21 mouse cellular contexts compared by ENCODE assay signal in the genomic region with DNA sequence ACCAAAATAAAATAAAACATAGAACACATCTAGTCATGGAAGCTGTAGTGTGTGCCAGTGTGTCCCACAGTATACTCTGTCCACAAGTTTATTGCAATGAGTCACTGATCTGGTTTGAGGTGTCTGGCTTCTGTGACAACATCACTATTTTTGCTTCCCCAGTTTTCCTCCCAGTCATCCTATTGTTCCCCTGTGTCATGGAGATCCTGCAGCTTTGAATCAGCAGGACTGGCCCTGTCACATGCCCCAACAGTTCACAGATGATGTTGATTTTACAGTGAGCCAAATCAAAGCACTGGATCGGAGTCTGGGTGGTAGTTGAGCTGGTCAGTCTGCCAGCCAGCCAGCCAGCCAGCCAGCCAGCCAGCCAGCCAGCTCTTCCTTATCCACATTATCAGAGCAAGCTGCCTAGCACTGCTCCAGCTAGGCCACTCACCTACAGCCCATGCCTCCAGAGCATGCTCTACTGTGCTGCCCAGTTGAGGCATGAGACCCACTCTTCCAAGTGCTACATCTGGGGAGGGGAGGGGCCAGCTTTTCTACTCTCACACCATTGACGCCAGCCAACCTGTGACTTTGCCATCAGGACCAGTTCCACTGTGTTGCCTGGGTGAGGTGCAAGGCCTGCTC.
DNase-seq lines count a peak whose midpoint lies in the region; ATAC-seq and TF ChIP-seq lines count a peak whose summit lies in the region.
"Had no signal": no experiment of that assay in that cellular context is flagged by ENCODE, and none has a peak within 500 bp of the region (broad histone marks: within the 10 kb centered on the region; RNA-seq: fewer than 3 reads in every experiment).

No protein-coding gene starts in this region.

- H3K27ac ChIP-seq in hindbrain, postnatal 0 days: no peak overlapping the region
- no peak overlapping the region for H3K27ac ChIP-seq in hindbrain, embryonic 10.5 days
- no peak overlapping the region for H3K27ac ChIP-seq in midbrain, embryonic 13.5 days
- H3K27ac ChIP-seq in midbrain, embryonic 14.5 days (replicated peaks; ENCODE audit: low read depth, low read length): no peak overlapping the region
- H3K27ac ChIP-seq in limb, embryonic 15.5 days: no peak overlapping the region
- H3K27ac ChIP-seq: heart, embryonic 13.5 days had no signal

- no peaks in the 10 kb centered on the region for H3K4me1 ChIP-seq in hindbrain, postnatal 0 days (ENCODE audit: insufficient read depth, low read length)
- H3K4me1 ChIP-seq in hindbrain, embryonic 10.5 days (replicated peaks): peaks cover 3% of the 10 kb centered on the region; the same call in 1 of the 2 replicates
- no peaks in the 10 kb centered on the region for H3K4me1 ChIP-seq in midbrain, embryonic 13.5 days (replicated peaks)
- no peaks in the 10 kb centered on the region for H3K4me1 ChIP-seq in midbrain, embryonic 14.5 days (ENCODE audit: control insufficient read depth, insufficient read depth, low read length)
- no peaks in the 10 kb centered on the region for H3K4me1 ChIP-seq in limb, embryonic 15.5 days

- no peaks in the 10 kb centered on the region for H3K36me3 ChIP-seq in hindbrain, postnatal 0 days (ENCODE audit: insufficient read depth, low read length)
- H3K36me3 ChIP-seq in hindbrain, embryonic 10.5 days: no peaks in the 10 kb centered on the region
- no peaks in the 10 kb centered on the region for H3K36me3 ChIP-seq in midbrain, embryonic 13.5 days
- no peaks in the 10 kb centered on the region for H3K36me3 ChIP-seq in midbrain, embryonic 14.5 days (ENCODE audit: control insufficient read depth, insufficient read depth, low read length)
- no peaks in the 10 kb centered on the region for H3K36me3 ChIP-seq in limb, embryonic 15.5 days
- H3K36me3 ChIP-seq: heart, embryonic 13.5 days had no signal

- WGBS in hindbrain, postnatal 0 days: 67% methylated on average over 2 of the region's 2 CpGs
- WGBS in hindbrain, embryonic 10.5 days: 90% methylated on average over 2 of the region's 2 CpGs
- 79% methylated on average over 2 of the region's 2 CpGs for WGBS in midbrain, embryonic 13.5 days
- 85% methylated on average over 2 of the region's 2 CpGs for WGBS in midbrain, embryonic 14.5 days
- 82% methylated on average over 2 of the region's 2 CpGs for WGBS in limb, embryonic 15.5 days

- peak; percentile 32 to 39 for DNase-seq in cerebellum, postnatal 10 days
- no peak for DNase-seq in cerebellum, postnatal 36 days
- DNase-seq in hindbrain, postnatal 0 days (ENCODE audit: low spot score): no peak
- DNase-seq in hindbrain, embryonic 10.5 days (ENCODE audit: low spot score): no peak
- no peak for DNase-seq in midbrain, embryonic 14.5 days
- DNase-seq in right cerebral cortex, postnatal 14 days: no peak
- DNase-seq: adrenal gland, postnatal 25 days; cerebellum, adult 8-10 months; embryo, embryonic 11 days; forebrain, postnatal 0 days; heart, adult 11 months; heart, postnatal 36 days; kidney, postnatal 4 days; lung, adult 2 months; lung, postnatal 4 days; right cerebral cortex, postnatal 25 days had no signal

- no peak for TF ChIP-seq CTCF in hindbrain, postnatal 0 days (IDR thresholded peaks at IDR 0.05; ENCODE audit: low read depth)

- H3K4me3 ChIP-seq in hindbrain, postnatal 0 days (ENCODE audit: low read length): no peak overlapping the region
- no peak overlapping the region for H3K4me3 ChIP-seq in hindbrain, embryonic 10.5 days
- H3K4me3 ChIP-seq in midbrain, embryonic 13.5 days (replicated peaks): no peak overlapping the region
- no peak overlapping the region for H3K4me3 ChIP-seq in midbrain, embryonic 14.5 days (replicated peaks; ENCODE audit: low read depth, low read length)
- no peak overlapping the region for H3K4me3 ChIP-seq in limb, embryonic 15.5 days
- H3K4me3 ChIP-seq: heart, embryonic 13.5 days had no signal

- H3K9me3 ChIP-seq in hindbrain, postnatal 0 days (ENCODE audit: low read length): no peaks in the 10 kb centered on the region
- H3K9me3 ChIP-seq in hindbrain, embryonic 10.5 days: no peaks in the 10 kb centered on the region
- H3K9me3 ChIP-seq in midbrain, embryonic 13.5 days: no peaks in the 10 kb centered on the region
- H3K9me3 ChIP-seq in midbrain, embryonic 14.5 days (ENCODE audit: control insufficient read depth, low read length): no peaks in the 10 kb centered on the region
- H3K9me3 ChIP-seq in limb, embryonic 15.5 days: no peaks in the 10 kb centered on the region
- H3K9me3 ChIP-seq: heart, embryonic 13.5 days had no signal

- no peaks in the 10 kb centered on the region for H3K27me3 ChIP-seq in hindbrain, postnatal 0 days (ENCODE audit: insufficient read depth, low read length)
- no peaks in the 10 kb centered on the region for H3K27me3 ChIP-seq in hindbrain, embryonic 10.5 days (ENCODE audit: insufficient read depth, poor library complexity, severe bottlenecking)
- no peaks in the 10 kb centered on the region for H3K27me3 ChIP-seq in midbrain, embryonic 13.5 days
- no peaks in the 10 kb centered on the region for H3K27me3 ChIP-seq in midbrain, embryonic 14.5 days (ENCODE audit: control insufficient read depth, insufficient read depth, low read length)
- no peaks in the 10 kb centered on the region for H3K27me3 ChIP-seq in limb, embryonic 15.5 days
- H3K27me3 ChIP-seq: heart, embryonic 13.5 days had no signal

- H3K4me2 ChIP-seq in hindbrain, postnatal 0 days (ENCODE audit: low read depth, low read length): no peak overlapping the region
- H3K4me2 ChIP-seq in midbrain, embryonic 13.5 days (replicated peaks): no peak overlapping the region
- H3K4me2 ChIP-seq in midbrain, embryonic 14.5 days (ENCODE audit: low read length): no peak overlapping the region
- no peak overlapping the region for H3K4me2 ChIP-seq in limb, embryonic 15.5 days
- H3K4me2 ChIP-seq: heart, embryonic 13.5 days had no signal

- H3K9ac ChIP-seq in hindbrain, postnatal 0 days (replicated peaks; ENCODE audit: low read length): no peak overlapping the region
- no peak overlapping the region for H3K9ac ChIP-seq in midbrain, embryonic 13.5 days (replicated peaks)
- H3K9ac ChIP-seq in midbrain, embryonic 14.5 days (replicated peaks; ENCODE audit: low read length): no peak overlapping the region
- H3K9ac ChIP-seq in limb, embryonic 15.5 days: no peak overlapping the region
- H3K9ac ChIP-seq: forebrain, postnatal 0 days; heart, embryonic 13.5 days had no signal

- peak; percentile 53; the same call in 1 of the 2 replicates for ATAC-seq in hindbrain, postnatal 0 days
- ATAC-seq in midbrain, embryonic 13.5 days: 0 out of 2 replicates have a peak, but pooled peaks have one; percentile 63
- no peak for ATAC-seq in midbrain, embryonic 14.5 days (ENCODE audit: low FRiP score, low TSS enrichment)
- ATAC-seq in limb, embryonic 15.5 days (ENCODE audit: insufficient number of reproducible peaks, low FRiP score, low TSS enrichment, low read depth): 0 out of 2 replicates have a peak, but pooled peaks have one; percentile 35
- ATAC-seq: activated CD4-positive, CD25-positive, alpha-beta regulatory T cell, adult 4 months; forebrain, postnatal 0 days; intestine, postnatal 0 days had no signal

Comparison
In these comparisons a context has a peak if more than half of its experiments do, and no peak if none do; other contexts are left out.
1. DNase-seq: peak in cerebellum, postnatal 10 days (2 of 2); none in cerebellum, postnatal 36 days (0 of 2), hindbrain, postnatal 0 days (single experiment), hindbrain, embryonic 10.5 days (single experiment), midbrain, embryonic 14.5 days (single experiment) and right cerebral cortex, postnatal 14 days (single experiment).